Mouse (Mus musculus): ENCODE measurements around the gene Lhfp. TPM values are rescaled to one million over a fixed set of nuclear protein-coding genes. Genes with fewer than 3 reads are reported as not detected.
A peak's percentile ranks its signal among the peaks of the same experiment; 100 is the strongest.

Gene Lhfp
- under 1 TPM in 1 of 2 experiments, not detected in 1; 0.42 TPM for polyA plus RNA-seq (2017; shearing (Covaris generic))

DNA sequence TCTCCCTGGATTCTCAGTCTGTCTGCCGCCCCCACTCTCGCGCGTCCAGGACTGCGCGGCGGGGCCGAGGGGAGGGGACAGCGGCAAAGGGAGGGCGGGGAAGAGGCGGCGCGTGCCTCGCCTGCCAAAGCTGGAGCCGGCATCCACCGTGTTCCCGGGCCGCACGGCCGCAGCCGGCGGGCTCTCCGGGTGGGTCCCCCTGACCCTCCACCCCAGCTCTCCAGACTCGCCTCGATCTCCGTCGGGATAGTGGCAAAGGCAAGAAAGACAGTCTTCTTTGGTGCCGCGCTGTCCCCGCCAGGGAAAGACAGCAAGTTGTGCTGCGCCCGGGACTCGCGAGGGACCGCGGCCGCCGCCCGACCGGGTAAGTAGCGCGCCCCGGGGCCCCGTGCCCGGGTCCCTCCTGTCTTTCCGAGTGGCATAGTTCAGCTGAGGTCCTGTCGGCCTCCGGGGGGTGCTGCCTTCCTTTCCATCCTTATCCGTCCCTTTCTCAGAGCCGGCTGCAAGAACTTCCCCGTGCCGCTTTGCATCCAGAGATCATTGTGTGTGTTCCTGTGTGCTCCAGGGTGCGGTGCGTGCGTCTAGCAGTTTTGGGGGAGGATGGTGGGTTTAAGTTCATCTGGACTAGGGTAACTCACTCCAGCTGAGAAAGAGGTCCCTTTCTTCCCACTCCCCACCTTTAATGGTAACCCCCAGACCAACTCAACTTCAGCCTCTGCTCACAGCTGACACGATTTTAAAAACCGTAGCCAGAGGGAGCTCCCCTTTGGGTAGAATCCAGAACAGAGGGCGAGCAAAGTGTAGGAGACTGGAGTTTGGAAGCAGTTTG is at the start of gene Lhfp:
TSS of gene Lhfp (plus strand) at position 118 of the 829 bp plus-strand sequence.
- ATAC-seq, result no peak

DNA sequence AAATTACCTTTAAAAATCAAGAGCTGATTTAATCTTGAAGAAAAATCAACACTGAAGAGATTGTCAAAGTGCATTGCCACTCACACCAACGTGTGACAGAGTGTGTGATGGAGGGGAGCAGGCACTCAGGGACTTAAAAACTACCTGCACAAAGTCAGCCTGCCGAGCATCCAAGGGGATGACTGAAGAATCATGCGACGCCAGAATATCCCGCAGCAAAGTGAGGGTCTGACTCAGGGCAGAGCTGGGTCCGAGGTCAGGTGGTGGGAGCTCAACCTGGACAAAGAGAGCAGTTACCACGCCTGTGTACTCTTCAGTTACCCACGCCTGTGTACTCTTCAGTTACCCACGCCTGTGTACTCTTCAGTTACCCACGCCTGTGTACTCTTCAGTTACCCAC is 48.0 kb upstream of the Lhfp start:
- no peak for ATAC-seq

- no peak for ATAC-seq
Measured at GRCm38 (mm10) chr3:52994666-52995065, 46.7 kb upstream of the Lhfp start.

- no peak for ATAC-seq
Measured at GRCm38 (mm10) chr3:52996635-52997034, 44.7 kb upstream of the Lhfp start.

- no peak for ATAC-seq
Measured at GRCm38 (mm10) chr3:52997381-52997780, 43.9 kb upstream of the Lhfp start.

- ATAC-seq, result no peak
Measured at GRCm38 (mm10) chr3:52999016-52999744, 42.1 kb upstream of the Lhfp start.

DNA sequence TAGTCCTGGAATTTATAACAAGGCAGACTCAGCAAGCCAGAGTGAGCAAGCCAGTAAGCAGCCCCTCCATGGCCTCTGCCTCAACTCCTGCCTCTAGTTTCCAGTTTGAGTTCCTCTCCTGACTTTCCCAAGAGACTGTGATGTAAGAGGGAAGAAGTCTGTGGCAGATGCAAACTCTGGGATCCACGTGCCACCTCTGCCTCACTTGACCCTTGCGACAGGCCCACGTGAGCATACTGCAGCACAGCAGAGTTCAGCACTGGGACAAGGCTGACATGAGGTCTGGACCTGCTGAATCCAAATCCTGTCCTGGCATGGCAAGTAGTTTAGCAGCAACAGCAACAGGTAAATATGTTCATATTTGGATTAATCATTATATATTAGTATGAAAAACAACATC is 41.3 kb upstream of the Lhfp start:
- ATAC-seq, result no peak

- no peak for ATAC-seq
Measured at GRCm38 (mm10) chr3:53002076-53002475, 39.3 kb upstream of the Lhfp start.

GRCm38 (mm10) chr3:53004406-53005114 is 36.8 kb upstream of the Lhfp start:
- ATAC-seq, result peak; percentile 68

- no peak for ATAC-seq
Measured at GRCm38 (mm10) chr3:53007411-53007810, 33.9 kb upstream of the Lhfp start.

- ATAC-seq, result peak; percentile 91
Measured at GRCm38 (mm10) chr3:53016436-53017340, 24.6 kb upstream of the Lhfp start, which contains the start of gene Cog6. TSS of gene Cog6 (minus strand) at chr3:53017237.

GRCm38 (mm10) chr3:53027333-53027732 is 14.0 kb upstream of the Lhfp start:
- ATAC-seq, result no peak

DNA sequence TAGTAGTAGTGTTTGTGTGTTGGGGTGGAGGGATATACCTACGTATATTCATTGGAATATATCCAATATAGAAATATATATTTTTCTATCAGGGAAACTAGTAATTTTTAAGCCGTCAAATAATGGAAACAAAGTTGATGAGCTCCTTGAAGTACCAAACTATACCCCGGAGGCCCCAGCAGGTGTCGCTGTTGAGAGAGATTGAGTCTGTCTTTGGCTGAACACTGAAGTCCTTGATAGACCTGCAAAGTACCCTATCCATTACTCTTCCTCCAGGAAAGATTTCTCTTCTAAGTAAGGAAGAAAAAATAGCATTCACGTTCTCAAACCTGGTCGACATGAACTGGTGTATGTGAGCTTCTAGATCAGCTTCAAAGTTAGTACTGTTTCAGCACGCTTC is 12.3 kb upstream of the Lhfp start:
- no peak for ATAC-seq

DNA sequence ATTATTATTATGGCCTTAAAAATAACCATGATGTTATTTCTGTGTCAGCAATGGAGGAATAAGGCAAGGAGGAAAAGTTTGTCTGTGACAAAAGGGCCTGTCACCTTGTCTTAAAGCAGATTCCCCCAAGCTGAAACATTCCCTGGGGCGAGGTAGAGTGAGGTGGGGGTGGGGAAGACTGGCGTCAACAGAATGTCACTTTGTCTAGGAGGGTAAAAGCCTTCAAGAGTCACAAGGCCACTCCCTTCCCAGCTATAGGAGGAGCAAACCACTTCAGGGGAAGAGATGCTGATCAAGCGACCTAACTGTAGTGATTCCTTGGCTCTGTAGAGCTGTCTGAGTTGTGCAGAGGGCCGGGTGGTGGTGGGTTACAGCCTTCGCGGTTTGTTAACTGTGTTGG is 9.7 kb upstream of the Lhfp start:
- no peak for ATAC-seq

GRCm38 (mm10) chr3:53032432-53032831 is 8.9 kb upstream of the Lhfp start:
- ATAC-seq, result no peak

DNA sequence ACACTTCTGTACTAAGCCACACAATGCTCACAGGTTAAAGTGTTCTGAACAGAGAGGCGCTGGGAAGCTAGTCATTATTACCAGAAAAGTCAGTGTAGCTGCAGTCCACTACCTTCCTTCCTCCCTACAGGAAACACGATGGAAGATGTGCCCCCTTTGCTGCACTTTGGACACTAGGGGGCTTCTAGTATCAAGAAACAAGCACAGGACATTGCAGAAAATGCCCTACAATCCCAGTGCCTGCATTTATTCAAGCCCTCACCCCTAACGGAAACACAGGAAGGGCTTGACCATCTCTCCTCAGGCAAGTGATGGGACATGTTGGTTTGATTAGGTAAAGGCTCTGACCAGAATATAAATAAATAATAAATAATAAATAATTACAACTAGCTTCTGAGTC is 7.9 kb upstream of the Lhfp start:
- ATAC-seq, result no peak

DNA sequence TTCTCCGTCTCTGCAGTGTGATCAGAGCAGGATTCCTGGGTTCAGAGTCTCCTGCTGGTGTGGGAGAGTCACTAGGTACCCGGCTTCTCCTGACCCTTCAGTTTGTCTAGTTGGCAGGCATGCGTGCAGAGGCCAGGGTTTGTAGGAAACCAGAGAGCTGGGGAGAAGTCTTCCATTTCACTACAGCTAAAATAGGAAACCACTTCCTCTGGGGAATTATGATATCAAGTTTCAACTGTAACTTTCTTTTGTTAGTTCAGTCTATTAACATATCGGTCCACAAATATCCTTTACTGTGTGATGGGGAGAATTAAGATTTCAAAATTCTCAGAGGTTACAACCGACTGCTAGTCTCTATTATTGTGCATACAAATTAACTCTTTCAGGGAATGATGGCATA is 5.3 kb upstream of the Lhfp start:
- no peak for ATAC-seq

DNA sequence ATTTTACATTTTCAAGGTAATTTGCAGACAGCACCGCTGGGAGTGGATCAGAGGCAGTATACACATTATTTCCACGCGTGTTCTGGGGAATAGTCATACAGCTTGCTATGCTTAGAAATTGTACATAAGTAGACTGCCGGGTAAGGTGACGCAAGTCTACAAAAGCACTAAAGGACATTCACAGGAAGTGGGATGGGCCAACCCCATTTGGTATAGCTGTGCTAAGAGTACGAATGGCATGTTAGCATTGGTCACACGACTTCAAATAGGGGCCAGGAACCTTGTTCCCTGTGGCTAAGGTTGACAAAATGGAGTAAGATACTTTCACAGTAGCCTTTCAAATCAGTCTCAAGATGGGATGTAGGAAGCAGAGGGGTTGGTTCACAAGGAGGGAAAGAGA is 4.4 kb upstream of the Lhfp start:
- ATAC-seq, result peak; percentile 73

DNA sequence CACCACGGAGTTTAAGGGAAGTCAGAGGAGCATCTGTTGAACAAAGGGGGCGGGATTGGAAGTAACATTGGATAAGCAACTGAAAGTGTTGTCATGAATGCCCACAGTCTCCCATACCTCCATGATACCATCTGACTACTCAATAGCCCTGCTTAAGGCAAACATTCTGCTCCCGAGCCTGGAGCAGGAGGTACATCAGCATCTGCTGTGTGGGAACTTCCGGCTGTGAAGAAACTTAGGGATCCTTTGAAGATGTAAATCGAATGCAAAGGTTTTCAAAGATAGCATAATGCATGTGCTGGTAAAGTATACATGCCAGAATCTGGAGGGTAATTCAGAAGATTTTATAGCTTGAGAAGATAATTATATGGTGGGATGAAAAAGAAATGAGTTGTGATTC is 2.4 kb upstream of the Lhfp start:
- ATAC-seq, result no peak

- ATAC-seq, result no peak
Measured at GRCm38 (mm10) chr3:53039746-53040145, 1.6 kb upstream of the Lhfp start.

GRCm38 (mm10) chr3:53040593-53041410 is 526 bp upstream of the Lhfp start:
- ATAC-seq, result no peak
